Mouse (Mus musculus) CH12.LX (cell line): Measurements from ENCODE around the gene Xrra1.
A peak's percentile ranks its signal among the peaks of the same experiment; 100 is the strongest.

Source experiments
- CTCF ChIP-seq, 2 experiments: IDR thresholded peaks in 1 of 2; conservative IDR thresholded peaks in 1 of 2; 2 replicates each; pipeline ENCODE4 v1.5.1; 2011 to 2012; ENCODE audit warnings: low read depth in 2 of 2, low read length in 2 of 2, improper control_type of control experiment in 1 of 2, inconsistent platforms in 1 of 2, mild to moderate bottlenecking in 1 of 2, moderate library complexity in 1 of 2
- EP300 ChIP-seq: IDR thresholded peaks from 2 replicates; pipeline ENCODE4 v1.6.1; 2011; ENCODE audit warnings: low read length, improper control_type of control experiment
- GABPA ChIP-seq: IDR thresholded peaks from 2 replicates; pipeline ENCODE4 v1.6.1; 2012; ENCODE audit warnings: low read depth, low read length, improper control_type of control experiment, inconsistent platforms; ENCODE audit not compliant: insufficient replicate concordance
- TBP ChIP-seq: conservative IDR thresholded peaks from 2 replicates; pipeline ENCODE4 v1.6.1; 2011; ENCODE audit warnings: low read depth, low read length, improper control_type of control experiment

- TF ChIP-seq GABPA (no peak), TBP (peak; percentile 85), CTCF (conservative IDR thresholded peaks at IDR 0.05 in 1 of 2, IDR thresholded peaks at IDR 0.05 in 1 of 2; ENCODE audit: low read depth in 2 of 2, low read length in 2 of 2) (no peak), EP300 (no peak)
Observed at GRCm38 (mm10) chr7:99828083-99828570, 30.8 kb upstream of the Xrra1 start, which contains the start of gene Neu3.
